Mouse (Mus musculus): Measurements from ENCODE around the gene Ccnj. TPM values are rescaled to one million over a fixed set of nuclear protein-coding genes. Genes with fewer than 3 reads are reported as not detected.

Gene Ccnj
- polyA plus RNA-seq, 1 experiment = 8.4 TPM

DNA sequence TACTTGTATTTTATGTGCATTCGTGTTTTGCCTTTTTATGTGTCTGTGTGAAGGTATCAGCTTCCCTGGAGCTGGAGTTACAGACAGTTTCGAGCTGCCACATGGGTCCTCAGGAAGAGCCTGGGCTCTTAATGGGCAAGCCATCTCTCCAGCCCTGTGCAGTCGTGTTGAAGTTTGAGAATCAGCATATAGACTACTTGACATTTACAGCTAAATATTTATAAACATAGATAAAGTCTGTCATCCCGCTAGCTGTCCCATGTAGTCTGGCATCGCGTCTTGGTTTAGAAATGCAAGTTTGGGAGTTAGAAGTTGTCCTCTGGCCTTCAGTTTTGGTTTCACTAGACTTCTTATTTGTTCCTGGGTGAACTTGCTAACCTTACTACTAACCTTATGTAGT is 10.0 kb downstream of the Ccnj start:
- no peak for DNase-seq (ENCODE audit: low read depth in 1 of 2, low spot score in 2 of 2)
- Histone ChIP-seq H3K4me3 (ENCODE audit: extremely low read depth, insufficient read depth, insufficient read length) (no peak overlapping the region), H3K27ac (ENCODE audit: insufficient read depth, low read length) (no peak overlapping the region), H3K36me3 (ENCODE audit: control insufficient read depth, insufficient read depth, low read length) (peaks cover 51% of the 10 kb centered on the region), H3K4me1 (ENCODE audit: control insufficient read depth, insufficient read depth, insufficient read length) (peaks cover 2% of the 10 kb centered on the region; the same call in 1 of the 2 replicates), H3K27me3 (ENCODE audit: control insufficient read depth, insufficient read depth, low read length) (no peaks in the 10 kb centered on the region)
- TF ChIP-seq CTCF (IDR thresholded peaks at IDR 0.05; ENCODE audit: extremely low read depth, insufficient read depth, insufficient read length, insufficient replicate concordance) = no peak
- TF ChIP-seq POLR2A (IDR thresholded peaks at IDR 0.05; ENCODE audit: low read depth, low read length) = no peak
- WGBS = 90% methylated on average over 6 of the region's 6 CpGs

DNA sequence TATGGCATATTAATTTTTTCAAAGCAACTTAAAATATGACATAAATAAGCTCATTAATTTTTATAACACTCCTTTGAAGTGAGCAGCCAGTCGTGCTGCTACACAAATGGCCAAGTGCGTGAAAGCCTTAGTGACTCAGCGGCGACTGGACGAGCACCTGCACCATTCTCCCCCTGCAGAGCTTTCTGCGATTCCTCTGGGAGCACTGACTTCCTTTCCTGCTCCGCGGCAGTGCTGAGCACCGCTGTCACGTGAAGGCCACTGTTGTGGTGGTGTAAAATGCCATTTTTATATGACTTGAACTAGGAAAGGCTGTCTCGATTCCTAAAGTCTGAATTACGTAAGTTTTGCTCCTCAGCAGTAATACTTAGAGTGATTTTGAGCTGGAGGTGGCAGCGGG is 10.5 kb downstream of the Ccnj start:
- DNase-seq (ENCODE audit: low read depth in 1 of 2, low spot score in 2 of 2) = no peak
- H3K4me3 ChIP-seq (ENCODE audit: extremely low read depth, insufficient read depth, insufficient read length) = no peak overlapping the region
- peaks cover 52% of the 10 kb centered on the region for H3K36me3 ChIP-seq (ENCODE audit: control insufficient read depth, insufficient read depth, low read length)
- no peak for TF ChIP-seq CTCF (IDR thresholded peaks at IDR 0.05; ENCODE audit: extremely low read depth, insufficient read depth, insufficient read length, insufficient replicate concordance)
- no peak for TF ChIP-seq POLR2A (IDR thresholded peaks at IDR 0.05; ENCODE audit: low read depth, low read length)
- no peak overlapping the region for H3K27ac ChIP-seq (ENCODE audit: insufficient read depth, low read length)
- H3K4me1 ChIP-seq (ENCODE audit: control insufficient read depth, insufficient read depth, insufficient read length) = peaks cover 2% of the 10 kb centered on the region; the same call in 1 of the 2 replicates
- no peaks in the 10 kb centered on the region for H3K27me3 ChIP-seq (ENCODE audit: control insufficient read depth, insufficient read depth, low read length)
- 59% methylated on average over 13 of the region's 13 CpGs for WGBS

DNA sequence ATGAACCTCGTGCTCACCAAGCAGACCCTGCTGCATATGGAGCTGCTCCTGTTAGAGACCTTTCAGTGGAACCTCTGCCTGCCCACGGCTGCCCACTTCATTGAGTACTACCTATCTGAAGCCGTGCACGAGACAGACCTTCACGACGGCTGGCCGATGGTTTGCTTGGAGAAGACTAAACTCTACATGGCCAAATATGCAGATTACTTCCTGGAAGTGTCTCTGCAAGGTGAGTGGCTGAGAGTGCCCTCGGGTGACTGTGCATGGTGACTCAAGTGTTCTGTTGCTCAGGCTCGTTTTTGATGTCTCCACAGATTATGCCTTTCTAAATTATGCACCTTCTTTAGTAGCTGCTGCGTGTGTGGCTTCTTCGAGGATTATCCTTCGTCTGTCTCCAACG is 13.7 kb downstream of the Ccnj start:
- no peak for DNase-seq (ENCODE audit: low read depth in 1 of 2, low spot score in 2 of 2)
- Histone ChIP-seq H3K4me3 (ENCODE audit: extremely low read depth, insufficient read depth, insufficient read length) (no peak overlapping the region), H3K36me3 (ENCODE audit: control insufficient read depth, insufficient read depth, low read length) (peaks cover 43% of the 10 kb centered on the region), H3K27me3 (ENCODE audit: control insufficient read depth, insufficient read depth, low read length) (no peaks in the 10 kb centered on the region), H3K27ac (ENCODE audit: insufficient read depth, low read length) (no peak overlapping the region), H3K4me1 (ENCODE audit: control insufficient read depth, insufficient read depth, insufficient read length) (peaks cover 2% of the 10 kb centered on the region; the same call in 1 of the 2 replicates)
- TF ChIP-seq POLR2A (IDR thresholded peaks at IDR 0.05; ENCODE audit: low read depth, low read length) = no peak
- TF ChIP-seq CTCF (IDR thresholded peaks at IDR 0.05; ENCODE audit: extremely low read depth, insufficient read depth, insufficient read length, insufficient replicate concordance) = no peak
- WGBS = 88% methylated on average over 13 of the region's 13 CpGs

DNA sequence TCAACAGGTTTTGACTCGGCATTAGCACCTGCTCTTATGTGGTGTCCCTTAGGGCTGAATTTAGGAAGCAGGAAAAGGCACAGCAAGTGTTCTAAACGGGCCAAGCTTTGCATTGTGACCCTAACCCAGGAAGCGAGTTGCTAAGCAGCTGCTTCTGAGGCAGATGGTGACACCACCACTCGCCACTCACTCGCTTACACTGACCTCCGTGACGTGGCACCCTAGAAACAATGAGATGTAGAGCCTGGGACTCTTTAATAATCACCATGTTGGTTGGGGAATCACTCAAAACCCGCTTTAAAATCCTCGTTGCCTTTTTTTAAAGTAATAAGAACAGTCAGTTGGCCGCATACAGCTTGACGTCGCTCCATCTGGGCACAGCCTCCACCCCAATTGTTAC is 18.3 kb downstream of the Ccnj start:
- WGBS = 87% methylated on average over 12 of the region's 12 CpGs
- no peak overlapping the region for H3K4me3 ChIP-seq (ENCODE audit: extremely low read depth, insufficient read depth, insufficient read length)
- H3K27me3 ChIP-seq (ENCODE audit: control insufficient read depth, insufficient read depth, low read length) = no peaks in the 10 kb centered on the region
- H3K4me1 ChIP-seq (ENCODE audit: control insufficient read depth, insufficient read depth, insufficient read length) = no peaks in the 10 kb centered on the region
- H3K27ac ChIP-seq (ENCODE audit: insufficient read depth, low read length) = no peak overlapping the region
- no peak for DNase-seq (ENCODE audit: low read depth in 1 of 2, low spot score in 2 of 2)
- H3K36me3 ChIP-seq (ENCODE audit: control insufficient read depth, insufficient read depth, low read length) = peaks cover 25% of the 10 kb centered on the region
- no peak for TF ChIP-seq POLR2A (IDR thresholded peaks at IDR 0.05; ENCODE audit: low read depth, low read length)

DNA sequence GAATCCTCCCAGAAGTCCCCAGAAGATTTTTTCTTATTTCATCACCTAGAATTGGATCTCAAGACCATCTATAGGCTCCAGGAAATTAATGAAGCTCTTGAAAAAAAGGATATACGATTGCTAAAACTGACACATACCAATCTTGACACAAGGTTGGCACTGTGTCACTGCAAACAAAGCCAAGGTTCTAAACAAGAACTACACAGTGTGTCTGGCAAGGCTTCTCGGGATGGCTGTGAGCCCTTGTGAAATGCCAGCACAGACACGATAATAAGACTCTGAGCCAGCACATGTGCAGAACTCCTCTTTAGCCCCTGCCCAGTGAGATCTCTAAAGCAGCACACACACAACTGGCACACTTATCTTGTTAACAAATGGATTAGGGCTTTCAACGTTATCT is 28.5 kb downstream of the Ccnj start:
- Histone ChIP-seq H3K4me1 (ENCODE audit: control insufficient read depth, insufficient read depth, insufficient read length) (no peaks in the 10 kb centered on the region), H3K36me3 (ENCODE audit: control insufficient read depth, insufficient read depth, low read length) (no peaks in the 10 kb centered on the region), H3K27me3 (ENCODE audit: control insufficient read depth, insufficient read depth, low read length) (no peaks in the 10 kb centered on the region), H3K4me3 (ENCODE audit: extremely low read depth, insufficient read depth, insufficient read length) (no peak overlapping the region), H3K27ac (ENCODE audit: insufficient read depth, low read length) (no peak overlapping the region)
- TF ChIP-seq POLR2A (IDR thresholded peaks at IDR 0.05; ENCODE audit: low read depth, low read length) (no peak), CTCF (IDR thresholded peaks at IDR 0.05; ENCODE audit: extremely low read depth, insufficient read depth, insufficient read length, insufficient replicate concordance) (no peak)
- 77% methylated on average over 4 of the region's 4 CpGs for WGBS
- DNase-seq (ENCODE audit: low read depth in 1 of 2, low spot score in 2 of 2) = no peak

DNA sequence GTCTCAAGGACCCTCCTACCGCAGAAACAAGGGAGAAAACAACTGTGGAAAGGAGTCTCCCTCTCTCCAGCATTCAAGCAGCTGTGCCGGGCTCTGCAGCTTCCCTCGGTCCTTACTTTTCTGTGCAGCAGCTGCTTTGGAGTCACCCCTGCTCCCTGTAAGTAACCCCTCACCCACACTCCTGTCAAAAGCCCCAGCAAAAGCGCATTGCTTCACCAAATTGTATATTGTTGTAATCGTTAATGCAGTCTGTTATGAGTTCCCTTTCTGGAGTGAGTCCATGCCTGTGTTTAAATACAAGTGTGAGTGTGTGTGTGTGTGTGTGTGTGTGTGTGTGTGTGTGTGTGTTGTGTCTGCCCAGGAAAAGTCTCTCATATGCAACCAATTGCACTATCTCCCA is 37.2 kb downstream of the Ccnj start:
- TF ChIP-seq POLR2A (IDR thresholded peaks at IDR 0.05; ENCODE audit: low read depth, low read length) (no peak), CTCF (IDR thresholded peaks at IDR 0.05; ENCODE audit: extremely low read depth, insufficient read depth, insufficient read length, insufficient replicate concordance) (no peak)
- Histone ChIP-seq H3K4me1 (ENCODE audit: control insufficient read depth, insufficient read depth, insufficient read length) (no peaks in the 10 kb centered on the region; the same call in 1 of the 2 replicates), H3K27ac (ENCODE audit: insufficient read depth, low read length) (no peak overlapping the region), H3K4me3 (ENCODE audit: extremely low read depth, insufficient read depth, insufficient read length) (no peak overlapping the region), H3K27me3 (ENCODE audit: control insufficient read depth, insufficient read depth, low read length) (no peaks in the 10 kb centered on the region), H3K36me3 (ENCODE audit: control insufficient read depth, insufficient read depth, low read length) (no peaks in the 10 kb centered on the region)
- 63% methylated on average over 5 of the region's 5 CpGs for WGBS
- DNase-seq (ENCODE audit: low read depth in 1 of 2, low spot score in 2 of 2) = no peak

DNA sequence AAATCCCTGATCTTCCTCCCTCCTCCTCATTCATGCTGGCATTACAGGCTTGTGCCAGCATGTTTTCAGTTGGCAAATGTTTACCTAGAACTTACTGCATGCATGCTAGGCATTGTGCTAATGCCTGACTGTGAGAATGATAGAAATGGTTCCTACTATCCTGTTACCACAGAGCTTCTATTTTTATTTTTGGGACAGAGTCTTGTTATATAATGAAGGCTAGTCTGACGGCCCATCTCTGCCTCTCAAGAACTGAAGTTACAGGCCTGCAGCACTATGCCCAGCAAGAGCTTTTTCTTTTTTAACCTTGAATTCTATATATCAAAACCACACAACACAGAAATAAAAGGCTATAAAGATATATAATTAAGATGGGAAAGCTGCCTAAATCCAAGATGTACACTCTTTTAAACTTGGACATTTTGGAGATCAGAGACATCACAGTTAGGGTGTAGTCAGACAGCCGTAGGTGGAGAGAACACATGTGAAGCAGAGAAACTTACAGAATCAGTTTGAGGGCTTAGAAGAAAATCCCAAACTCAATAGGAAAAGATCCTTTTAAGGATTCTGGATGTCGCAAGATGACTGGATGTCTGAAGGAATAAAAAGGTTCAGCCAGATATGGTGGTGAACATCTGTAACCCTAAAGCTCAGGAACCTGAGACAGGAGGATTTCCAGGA is 38.5 kb downstream of the Ccnj start:
- Histone ChIP-seq H3K27ac (ENCODE audit: insufficient read depth, low read length) (no peak overlapping the region), H3K27me3 (ENCODE audit: control insufficient read depth, insufficient read depth, low read length) (no peaks in the 10 kb centered on the region), H3K36me3 (ENCODE audit: control insufficient read depth, insufficient read depth, low read length) (no peaks in the 10 kb centered on the region), H3K4me1 (ENCODE audit: control insufficient read depth, insufficient read depth, insufficient read length) (no peaks in the 10 kb centered on the region; the same call in 1 of the 2 replicates), H3K4me3 (ENCODE audit: extremely low read depth, insufficient read depth, insufficient read length) (no peak overlapping the region)
- WGBS = 90% methylated on average over 3 of the region's 3 CpGs
- no peak for DNase-seq (ENCODE audit: low read depth in 1 of 2, low spot score in 2 of 2)
- TF ChIP-seq CTCF (IDR thresholded peaks at IDR 0.05; ENCODE audit: extremely low read depth, insufficient read depth, insufficient read length, insufficient replicate concordance) (no peak), POLR2A (IDR thresholded peaks at IDR 0.05; ENCODE audit: low read depth, low read length) (no peak)

Data from spleen, adult 2 months (tissue).